Mouse (Mus musculus) ES-E14 (cell line): ENCODE results near the gene Il1r1. TPM values are rescaled to one million over a fixed set of nuclear protein-coding genes. Genes with fewer than 3 reads are reported as not detected.

Experiments
- DNase-seq: peaks from one replicate; pipeline ENCODE4 v3.0.0-alpha.2; 2013; ENCODE audit warnings: low read depth, low spot score
- H3K27ac ChIP-seq: 2 replicates; pipeline ENCODE4 v1.5.1; 2012; ENCODE audit warnings: low read depth, mild to moderate bottlenecking, low read length, moderate library complexity, mixed read lengths; ENCODE audit not compliant: poor library complexity, insufficient read depth, severe bottlenecking
- H3K36me3 ChIP-seq: 2 replicates; pipeline ENCODE4 v1.6.1; 2012; ENCODE audit warnings: mild to moderate bottlenecking, low read length, moderate library complexity, mixed read lengths; ENCODE audit not compliant: control insufficient read depth, poor library complexity, insufficient read depth, severe bottlenecking
- H3K4me1 ChIP-seq, 2 experiments: fragments of 150-350 bp in 1 of 2; sonication (generic) in 1 of 2; 2 replicates each; pipeline ENCODE4 v1.6.1; 2012; ENCODE audit warnings: low read length in 2 of 2, mild to moderate bottlenecking in 1 of 2, mixed read lengths in 1 of 2; ENCODE audit not compliant: control insufficient read depth in 2 of 2, insufficient read depth in 2 of 2, poor library complexity in 1 of 2
- H3K4me3 ChIP-seq, 2 experiments: fragments of 150-350 bp in 1 of 2; sonication (generic) in 1 of 2; 2 replicates each; pipeline ENCODE4 v1.5.1; 2012; ENCODE audit warnings: low read length in 2 of 2, low read depth in 1 of 2, mild to moderate bottlenecking in 1 of 2, mixed read lengths in 1 of 2; ENCODE audit not compliant: insufficient read depth in 1 of 2, poor library complexity in 1 of 2, severe bottlenecking in 1 of 2
- H3K9ac ChIP-seq: 2 replicates; pipeline ENCODE4 v1.6.1; 2012; ENCODE audit warnings: low read depth, mild to moderate bottlenecking, low read length, mixed read lengths; ENCODE audit not compliant: poor library complexity, insufficient read depth, severe bottlenecking
- H3K9me3 ChIP-seq: fragments of 150-350 bp; sonication (generic); 2 replicates; pipeline ENCODE4 v1.6.1; 2012; ENCODE audit warnings: low read depth, mild to moderate bottlenecking, low read length; ENCODE audit not compliant: control insufficient read depth, insufficient read depth
- CHD2 ChIP-seq: IDR thresholded peaks from 2 replicates; pipeline ENCODE4 v1.6.1; 2014; ENCODE audit warnings: mild to moderate bottlenecking, low read depth, low read length, inconsistent platforms
- HCFC1 ChIP-seq: IDR thresholded peaks from 2 replicates; pipeline ENCODE4 v1.6.1; 2012; ENCODE audit warnings: low read length, inconsistent platforms, borderline replicate concordance; ENCODE audit not compliant: insufficient read depth
- MAFK ChIP-seq: IDR thresholded peaks from 2 replicates; pipeline ENCODE4 v1.6.1; 2014; ENCODE audit warnings: mild to moderate bottlenecking, low read depth, low read length, inconsistent platforms; ENCODE audit not compliant: insufficient read depth
- ZC3H11A ChIP-seq: IDR thresholded peaks from 2 replicates; pipeline ENCODE4 v1.6.1; 2012; ENCODE audit warnings: low read depth, mild to moderate bottlenecking, inconsistent platforms, low read length, borderline replicate concordance
- ZNF384 ChIP-seq: IDR thresholded peaks from 2 replicates; pipeline ENCODE4 v1.6.1; 2012; ENCODE audit warnings: low read depth, low read length, inconsistent platforms
- in situ Hi-C, 2 experiments: fragments of 600-800 bp; cut with MboI; formaldehyde crosslinking; loops; one replicate each; pipeline ENCODE4 v1.15.1; 2025; ENCODE audit warnings: low sequenced_read_pairs in 2 of 2, inconsistent platforms in 1 of 2; ENCODE audit not compliant: unreplicated experiment in 2 of 2
- total RNA-seq: library from RNA; depleted of rRNA; stranded (reverse); fragments of 300-350 nt; gene quantifications from 2 replicates; pipeline ENCODE4 v1.2.3, GENCODE M21; 2012

Il1r1 gene
- total RNA-seq, 1 experiment, result 0.36 TPM

GRCm38 (mm10) chr1:40270415-40270814 lies 45.5 kb downstream of the Il1r1 start:
- Histone ChIP-seq H3K36me3 (no peaks in the 10 kb centered on the region), H3K9me3 (no peaks in the 10 kb centered on the region), H3K4me3 (no peak overlapping the region), H3K9ac (no peak overlapping the region), H3K27ac (no peak overlapping the region), H3K4me1 (no peaks in the 10 kb centered on the region)
- in situ Hi-C loops, result no loop called here
- DNase-seq, result no peak
- TF ChIP-seq CHD2, result no peak
- no peak for TF ChIP-seq MAFK
- no peak for TF ChIP-seq ZNF384
- no peak for TF ChIP-seq HCFC1
- no peak for TF ChIP-seq ZC3H11A

DNA sequence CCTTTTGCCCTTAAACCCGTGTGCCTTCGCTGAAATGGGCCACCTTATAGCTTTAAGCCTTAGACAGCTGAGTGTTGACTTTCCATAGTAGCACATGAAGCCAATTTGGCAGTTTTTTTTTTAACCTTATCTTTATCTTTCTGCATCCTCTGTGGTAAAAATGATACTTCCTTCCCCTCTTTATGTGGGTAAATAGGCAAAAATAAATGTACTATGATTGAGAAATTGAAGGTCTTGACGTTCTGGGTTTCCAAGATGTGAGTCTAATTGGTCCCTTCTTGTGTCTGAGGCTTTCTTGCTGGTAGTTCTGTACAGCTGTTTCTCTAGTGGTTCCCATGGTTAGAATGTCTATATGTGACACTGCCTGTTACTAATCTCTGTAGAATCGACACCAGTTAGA lies 46.2 kb downstream of the Il1r1 start:
- no peaks in the 10 kb centered on the region for H3K9me3 ChIP-seq
- no peak overlapping the region for H3K4me3 ChIP-seq
- H3K9ac ChIP-seq, result no peak overlapping the region
- in situ Hi-C loops, result no loop called here
- DNase-seq, result no peak
- H3K4me1 ChIP-seq, result no peaks in the 10 kb centered on the region
- H3K27ac ChIP-seq, result no peak overlapping the region
- TF ChIP-seq ZC3H11A, result no peak
- TF ChIP-seq HCFC1, result no peak
- no peak for TF ChIP-seq MAFK
- TF ChIP-seq CHD2, result no peak
- no peak for TF ChIP-seq ZNF384
- H3K36me3 ChIP-seq, result no peaks in the 10 kb centered on the region

DNA sequence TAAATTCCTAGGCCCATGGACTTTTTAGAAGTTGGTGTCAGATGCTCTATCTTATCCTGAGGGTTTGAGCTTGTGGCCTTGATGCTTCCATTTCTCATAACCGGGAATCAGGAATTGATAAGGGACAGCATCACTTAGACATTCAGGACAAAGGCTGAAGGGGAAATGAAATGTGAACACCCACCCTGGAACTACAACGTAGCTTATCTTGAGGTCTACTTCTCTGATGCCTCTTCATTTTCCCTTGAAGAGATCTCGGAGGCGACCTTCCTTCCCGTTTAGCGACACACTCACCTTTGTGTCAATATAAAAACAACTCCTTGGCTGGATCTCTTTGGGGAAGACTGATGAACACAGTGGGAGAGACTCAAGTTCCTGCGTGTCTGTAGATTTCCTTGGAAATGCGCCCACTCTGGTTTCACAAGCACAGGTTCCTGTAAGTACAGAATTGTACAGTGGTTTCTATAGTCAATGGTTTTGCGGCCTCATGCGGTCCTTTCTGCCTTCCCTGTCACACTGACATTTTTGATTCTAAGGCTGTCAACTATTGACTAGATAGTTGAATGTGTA lies 46.7 kb downstream of the Il1r1 start:
- DNase-seq, result no peak
- no peaks in the 10 kb centered on the region for H3K4me1 ChIP-seq
- H3K9me3 ChIP-seq, result no peaks in the 10 kb centered on the region
- TF ChIP-seq ZC3H11A (no peak), ZNF384 (no peak), HCFC1 (no peak), CHD2 (no peak), MAFK (no peak)
- H3K9ac ChIP-seq, result no peak overlapping the region
- H3K27ac ChIP-seq, result no peak overlapping the region
- H3K4me3 ChIP-seq, result no peak overlapping the region
- H3K36me3 ChIP-seq, result no peaks in the 10 kb centered on the region
- in situ Hi-C loops, result no loop called here

DNA sequence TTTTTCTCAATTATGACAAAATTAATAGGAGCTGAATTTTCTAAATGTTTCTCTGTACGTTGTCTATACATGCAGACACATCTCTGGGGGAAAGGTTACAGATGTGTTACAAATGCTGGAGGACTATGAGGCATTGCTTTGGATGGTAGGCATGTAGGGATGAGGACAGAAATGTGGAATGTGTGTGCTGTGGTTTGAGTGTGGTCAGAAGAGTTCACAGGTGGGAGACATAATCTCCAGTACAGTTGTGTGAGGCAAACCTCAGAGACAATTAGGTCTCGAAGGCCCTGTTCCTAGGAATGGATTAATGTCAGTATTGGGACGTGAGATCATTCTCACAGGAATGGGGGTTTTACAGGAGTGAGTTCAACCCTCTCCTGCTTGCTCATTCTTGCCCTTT lies 47.3 kb downstream of the Il1r1 start:
- Histone ChIP-seq H3K27ac (no peak overlapping the region), H3K36me3 (no peaks in the 10 kb centered on the region), H3K4me1 (no peaks in the 10 kb centered on the region), H3K9ac (no peak overlapping the region), H3K9me3 (no peaks in the 10 kb centered on the region), H3K4me3 (no peak overlapping the region)
- in situ Hi-C loops, result no loop called here
- TF ChIP-seq CHD2, result no peak
- TF ChIP-seq MAFK, result no peak
- no peak for TF ChIP-seq HCFC1
- TF ChIP-seq ZNF384, result no peak
- no peak for TF ChIP-seq ZC3H11A
- no peak for DNase-seq

- no peaks in the 10 kb centered on the region for H3K4me1 ChIP-seq
These were observed 48.6 kb downstream of the Il1r1 start for GRCm38 (mm10) chr1:40273491-40273890.

More at GRCm38 (mm10) chr1:40273491-40273890, 48.6 kb downstream of the Il1r1 start:
- Histone ChIP-seq H3K4me3 (no peak overlapping the region), H3K36me3 (no peaks in the 10 kb centered on the region), H3K9ac (no peak overlapping the region), H3K9me3 (no peaks in the 10 kb centered on the region), H3K27ac (no peak overlapping the region)
- no peak for DNase-seq
- in situ Hi-C loops, result no loop called here
- no peak for TF ChIP-seq HCFC1
- no peak for TF ChIP-seq ZC3H11A
- TF ChIP-seq ZNF384, result no peak
- TF ChIP-seq MAFK, result no peak
- TF ChIP-seq CHD2, result no peak
